Mouse (Mus musculus): Measurements from ENCODE around the gene Fam129a. TPM values are rescaled to one million over a fixed set of nuclear protein-coding genes. Genes with fewer than 3 reads are reported as not detected.
A peak's percentile ranks its signal among the peaks of the same experiment; 100 is the strongest.
"Not testable (repeated sequence)": the region's sequence is repeated elsewhere in the genome, so short reads cannot be mapped to it uniquely, and the experiment has no call there.

Fam129a gene
- polyA plus RNA-seq, 1 experiment = 5.8 TPM

DNA sequence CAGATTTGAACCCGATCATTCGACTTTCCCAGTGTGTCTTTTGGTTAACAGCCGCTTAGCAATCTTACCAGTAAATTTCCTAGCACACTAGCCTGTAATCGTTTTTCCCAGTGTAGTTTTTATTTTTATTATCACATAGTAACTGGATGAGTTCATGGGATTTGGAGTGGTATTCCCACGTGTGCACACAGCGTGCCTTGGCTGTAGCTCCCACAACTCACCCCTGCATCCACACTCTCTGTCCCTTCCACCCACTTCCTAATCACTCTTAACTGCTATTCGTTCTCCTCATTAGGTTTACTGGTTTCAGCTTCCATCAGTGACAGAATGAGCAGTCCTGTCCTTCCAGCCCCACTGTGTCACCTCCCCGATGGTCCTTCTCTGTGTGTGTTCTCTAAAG lies 25.6 kb downstream of the Fam129a start:
- Histone ChIP-seq H3K36me3 (ENCODE audit: control insufficient read depth, insufficient read depth, low read length) (no peaks in the 10 kb centered on the region), H3K27me3 (replicated peaks; ENCODE audit: control insufficient read depth, insufficient read depth, low read length) (no peaks in the 10 kb centered on the region), H3K27ac (ENCODE audit: insufficient read depth, low read depth, low read length) (no peak overlapping the region), H3K4me3 (ENCODE audit: insufficient read depth, low read depth, low read length) (no peak overlapping the region), H3K4me1 (ENCODE audit: control insufficient read depth, insufficient read depth, low read length) (peaks cover 2% of the 10 kb centered on the region; the same call in 1 of the 2 replicates)
- WGBS = 60% methylated on average over 8 of the region's 8 CpGs
- no peak for DNase-seq
- TF ChIP-seq CTCF (conservative IDR thresholded peaks at IDR 0.05; ENCODE audit: insufficient read depth, insufficient read length, low read depth, low read length) (no peak), POLR2A (IDR thresholded peaks at IDR 0.05; ENCODE audit: low read depth, low read length) (no peak)

DNA sequence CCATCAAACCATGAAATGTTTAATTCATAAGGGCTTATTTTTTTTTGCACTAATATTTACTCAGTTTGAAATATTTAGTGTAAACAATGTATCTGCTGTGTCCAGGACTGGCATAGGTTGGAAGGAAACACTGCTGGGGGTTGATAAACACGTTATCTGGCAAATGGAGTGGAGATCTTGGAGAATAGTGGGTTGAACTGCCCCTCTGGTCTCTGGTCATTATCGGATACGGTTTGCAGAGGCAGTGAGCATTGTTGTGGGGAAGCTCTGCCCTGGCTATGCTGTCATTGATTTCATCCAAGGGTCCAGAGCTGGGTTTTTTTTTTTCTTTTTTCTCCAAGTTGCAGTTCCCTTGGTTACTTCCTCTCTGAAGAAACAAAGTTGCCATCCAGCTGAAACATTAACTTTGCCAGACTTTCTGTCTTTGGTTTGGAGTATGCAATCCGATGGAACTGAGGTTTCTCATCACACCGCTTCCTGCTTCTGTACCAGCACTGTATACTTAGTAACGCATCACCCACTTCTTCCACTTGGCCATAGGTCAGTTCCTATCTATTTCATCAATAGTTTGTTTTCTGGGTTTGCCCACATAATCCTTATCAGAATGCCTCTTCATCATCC lies 26.8 kb downstream of the Fam129a start:
- no peak overlapping the region for H3K4me3 ChIP-seq (ENCODE audit: insufficient read depth, low read depth, low read length)
- H3K27me3 ChIP-seq (replicated peaks; ENCODE audit: control insufficient read depth, insufficient read depth, low read length) = no peaks in the 10 kb centered on the region
- no peak for TF ChIP-seq POLR2A (IDR thresholded peaks at IDR 0.05; ENCODE audit: low read depth, low read length)
- TF ChIP-seq CTCF (conservative IDR thresholded peaks at IDR 0.05; ENCODE audit: insufficient read depth, insufficient read length, low read depth, low read length) = no peak
- peaks cover 2% of the 10 kb centered on the region; the same call in 1 of the 2 replicates for H3K4me1 ChIP-seq (ENCODE audit: control insufficient read depth, insufficient read depth, low read length)
- no peak for DNase-seq
- H3K27ac ChIP-seq (ENCODE audit: insufficient read depth, low read depth, low read length) = no peak overlapping the region; the same call in 1 of the 2 replicates
- H3K36me3 ChIP-seq (ENCODE audit: control insufficient read depth, insufficient read depth, low read length) = no peaks in the 10 kb centered on the region
- 75% methylated on average over 6 of the region's 6 CpGs for WGBS

DNA sequence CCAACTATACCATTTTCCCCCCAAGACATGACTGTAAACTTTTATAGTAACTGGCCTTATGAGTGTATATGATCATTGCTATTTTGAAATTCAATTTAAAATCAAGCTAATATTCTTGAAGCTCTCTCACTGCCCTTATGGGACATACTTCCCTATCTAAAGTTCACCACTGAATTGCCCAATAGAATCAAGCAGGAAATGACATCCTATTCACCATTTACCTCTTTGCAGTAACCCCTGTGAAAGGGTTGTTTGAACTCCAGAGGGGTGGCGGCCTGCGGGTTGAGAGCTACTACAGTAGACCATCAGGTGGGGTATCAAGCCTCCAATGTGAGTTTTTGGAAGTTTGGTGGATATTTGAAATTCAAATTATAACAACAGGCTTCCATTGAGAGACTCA lies 27.9 kb downstream of the Fam129a start:
- DNase-seq = no peak
- 94% methylated on average over 2 of the region's 2 CpGs for WGBS
- no peak overlapping the region for H3K27ac ChIP-seq (ENCODE audit: insufficient read depth, low read depth, low read length)
- no peak overlapping the region for H3K4me3 ChIP-seq (ENCODE audit: insufficient read depth, low read depth, low read length)
- H3K36me3 ChIP-seq (ENCODE audit: control insufficient read depth, insufficient read depth, low read length) = no peaks in the 10 kb centered on the region
- TF ChIP-seq POLR2A (IDR thresholded peaks at IDR 0.05; ENCODE audit: low read depth, low read length) = no peak
- TF ChIP-seq CTCF (conservative IDR thresholded peaks at IDR 0.05; ENCODE audit: insufficient read depth, insufficient read length, low read depth, low read length) = no peak
- peaks cover 2% of the 10 kb centered on the region; the same call in 1 of the 2 replicates for H3K4me1 ChIP-seq (ENCODE audit: control insufficient read depth, insufficient read depth, low read length)
- H3K27me3 ChIP-seq (replicated peaks; ENCODE audit: control insufficient read depth, insufficient read depth, low read length) = no peaks in the 10 kb centered on the region

GRCm38 (mm10) chr1:151604328-151604727 lies 33.3 kb downstream of the Fam129a start:
- no peak overlapping the region for H3K4me3 ChIP-seq (ENCODE audit: insufficient read depth, low read depth, low read length)
- no peak for DNase-seq
- no peaks in the 10 kb centered on the region for H3K36me3 ChIP-seq (ENCODE audit: control insufficient read depth, insufficient read depth, low read length)
- H3K27ac ChIP-seq (ENCODE audit: insufficient read depth, low read depth, low read length) = no peak overlapping the region
- peaks cover 6% of the 10 kb centered on the region; the same call in 1 of the 2 replicates for H3K4me1 ChIP-seq (ENCODE audit: control insufficient read depth, insufficient read depth, low read length)
- TF ChIP-seq POLR2A (IDR thresholded peaks at IDR 0.05; ENCODE audit: low read depth, low read length) (no peak), CTCF (conservative IDR thresholded peaks at IDR 0.05; ENCODE audit: insufficient read depth, insufficient read length, low read depth, low read length) (no peak)
- 56% methylated on average over 2 of the region's 2 CpGs for WGBS
- H3K27me3 ChIP-seq (replicated peaks; ENCODE audit: control insufficient read depth, insufficient read depth, low read length) = no peaks in the 10 kb centered on the region

GRCm38 (mm10) chr1:151607957-151608356 lies 37.0 kb downstream of the Fam129a start:
- H3K27ac ChIP-seq (ENCODE audit: insufficient read depth, low read depth, low read length); H3K4me3 ChIP-seq (ENCODE audit: insufficient read depth, low read depth, low read length); H3K27me3 ChIP-seq (replicated peaks; ENCODE audit: control insufficient read depth, insufficient read depth, low read length); H3K36me3 ChIP-seq (ENCODE audit: control insufficient read depth, insufficient read depth, low read length); H3K4me1 ChIP-seq (ENCODE audit: control insufficient read depth, insufficient read depth, low read length): not testable (repeated sequence)
- 30% methylated on average over 3 of the region's 3 CpGs for WGBS
- DNase-seq = peak; percentile 71

DNA sequence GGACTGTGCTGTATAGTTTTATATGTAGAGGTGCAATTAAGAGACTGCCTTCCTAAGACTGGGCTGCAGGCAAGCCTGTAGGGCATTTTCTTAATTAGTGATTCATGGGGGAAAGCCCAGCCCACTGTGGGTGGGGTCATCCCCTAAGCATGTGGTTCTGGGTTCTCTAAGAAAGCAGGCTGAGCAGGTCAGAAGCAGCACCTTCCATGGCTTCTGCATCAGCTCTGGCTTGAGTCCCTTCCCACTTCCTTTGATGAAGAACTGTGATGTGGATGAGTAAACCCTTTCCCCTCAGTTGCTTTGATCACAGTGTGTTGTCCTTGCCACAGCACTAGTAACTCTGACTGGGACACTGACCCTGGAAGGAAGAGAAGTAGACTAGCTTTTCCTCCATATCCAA lies 39.6 kb downstream of the Fam129a start:
- H3K4me1 ChIP-seq (ENCODE audit: control insufficient read depth, insufficient read depth, low read length) = peaks cover 6% of the 10 kb centered on the region; the same call in 1 of the 2 replicates
- H3K36me3 ChIP-seq (ENCODE audit: control insufficient read depth, insufficient read depth, low read length) = no peaks in the 10 kb centered on the region
- no peaks in the 10 kb centered on the region for H3K27me3 ChIP-seq (replicated peaks; ENCODE audit: control insufficient read depth, insufficient read depth, low read length)
- no peak overlapping the region for H3K27ac ChIP-seq (ENCODE audit: insufficient read depth, low read depth, low read length)
- no peak for DNase-seq
- TF ChIP-seq CTCF (conservative IDR thresholded peaks at IDR 0.05; ENCODE audit: insufficient read depth, insufficient read length, low read depth, low read length) = no peak
- no peak for TF ChIP-seq POLR2A (IDR thresholded peaks at IDR 0.05; ENCODE audit: low read depth, low read length)
- H3K4me3 ChIP-seq (ENCODE audit: insufficient read depth, low read depth, low read length) = no peak overlapping the region

GRCm38 (mm10) chr1:151614320-151614935 lies 43.4 kb downstream of the Fam129a start:
- H3K27ac ChIP-seq (ENCODE audit: insufficient read depth, low read depth, low read length) = no peak overlapping the region
- H3K4me1 ChIP-seq (ENCODE audit: control insufficient read depth, insufficient read depth, low read length) = peaks cover 8% of the 10 kb centered on the region; the same call in 1 of the 2 replicates
- no peaks in the 10 kb centered on the region for H3K27me3 ChIP-seq (replicated peaks; ENCODE audit: control insufficient read depth, insufficient read depth, low read length)
- H3K36me3 ChIP-seq (ENCODE audit: control insufficient read depth, insufficient read depth, low read length) = no peaks in the 10 kb centered on the region
- H3K4me3 ChIP-seq (ENCODE audit: insufficient read depth, low read depth, low read length) = no peak overlapping the region
- DNase-seq = peak; percentile 34
- TF ChIP-seq POLR2A (IDR thresholded peaks at IDR 0.05; ENCODE audit: low read depth, low read length) (no peak), CTCF (conservative IDR thresholded peaks at IDR 0.05; ENCODE audit: insufficient read depth, insufficient read length, low read depth, low read length) (no peak)
- WGBS = 49% methylated on average over 10 of the region's 10 CpGs
